Mouse (Mus musculus) ES-Bruce4 (cell line): ENCODE measurements around the gene Tex9.

Experiments used
- CTCF ChIP-seq: IDR thresholded peaks from one replicate; pipeline ENCODE4 v1.8.1; 2011; ENCODE audit warnings: low read depth, low read length
- EP300 ChIP-seq: IDR thresholded peaks from 2 replicates; pipeline ENCODE4 v1.6.1; 2011; ENCODE audit warnings: low read depth, low read length; ENCODE audit not compliant: insufficient read depth
- POLR2A ChIP-seq: IDR thresholded peaks from one replicate; pipeline ENCODE4 v1.8.1; 2011; ENCODE audit warnings: low read length; ENCODE audit not compliant: insufficient read depth

DNA sequence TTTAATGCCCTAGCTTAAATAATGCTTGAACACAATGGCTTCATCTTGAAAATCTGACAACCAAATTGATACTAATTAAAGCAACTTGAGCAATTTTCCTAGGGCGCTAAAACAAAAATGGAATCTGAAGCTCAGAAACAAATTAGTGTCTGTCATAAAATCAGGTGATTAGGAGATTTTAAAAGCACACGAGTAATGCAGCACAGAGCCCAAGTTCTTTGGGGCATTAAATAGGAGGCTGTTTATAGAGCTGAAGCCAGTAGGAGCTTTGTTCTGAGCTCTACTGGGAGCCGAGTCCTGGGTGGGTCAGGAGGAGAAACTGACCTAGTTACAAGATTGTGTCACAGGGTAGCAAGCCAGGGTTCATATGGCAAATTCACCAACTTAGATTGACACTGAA lies 5.2 kb upstream of the Tex9 start:
- TF ChIP-seq POLR2A (no peak), CTCF (no peak), EP300 (no peak)
